Mouse (Mus musculus) embryonic facial prominence, embryonic 11.5 days (tissue): ENCODE measurements around the gene Gm11032. TPM values are rescaled to one million over a fixed set of nuclear protein-coding genes. Genes with fewer than 3 reads are reported as not detected.

Experiments
- ATAC-seq: fragments of 200-750 bp; cut with Nextera tagmentation; replicated peaks from 2 replicates; pipeline ENCODE4 v1.8.0; 2017; ENCODE audit warnings: low read depth; ENCODE audit not compliant: insufficient number of reproducible peaks, low FRiP score, low TSS enrichment
- DNase-seq: peaks from one replicate; pipeline ENCODE4 v3.0.0-alpha.2; 2015; ENCODE audit warnings: low spot score
- H3K27ac ChIP-seq: fragments of 300-500 bp; sonication (generic); replicated peaks from 2 replicates; pipeline ENCODE4 v1.5.1; 2014; ENCODE audit warnings: mild to moderate bottlenecking, low read depth, low read length, control low read depth
- H3K27me3 ChIP-seq: fragments of 300-500 bp; sonication (generic); 2 replicates; pipeline ENCODE4 v1.6.1; 2014; ENCODE audit warnings: mild to moderate bottlenecking, low read length, moderate library complexity, mixed read lengths; ENCODE audit not compliant: control insufficient read depth, insufficient read depth
- H3K36me3 ChIP-seq: fragments of 300-500 bp; sonication (generic); replicated peaks from 2 replicates; pipeline ENCODE4 v1.6.1; 2014; ENCODE audit warnings: low read depth, mild to moderate bottlenecking, low read length, moderate library complexity, mixed read lengths; ENCODE audit not compliant: control insufficient read depth, insufficient read depth
- H3K4me1 ChIP-seq: fragments of 300-500 bp; sonication (generic); 2 replicates; pipeline ENCODE4 v1.6.1; 2014; ENCODE audit warnings: low read length, mixed read lengths; ENCODE audit not compliant: control insufficient read depth, insufficient read depth
- H3K4me2 ChIP-seq: fragments of 300-500 bp; sonication (generic); 2 replicates; pipeline ENCODE4 v1.6.1; 2014; ENCODE audit warnings: low read depth, mild to moderate bottlenecking, control low read depth, low read length, moderate library complexity
- H3K4me3 ChIP-seq: fragments of 300-500 bp; sonication (generic); 2 replicates; pipeline ENCODE4 v1.5.1; 2014; ENCODE audit warnings: low read depth, low read length, control low read depth
- H3K9ac ChIP-seq: fragments of 300-500 bp; sonication (generic); replicated peaks from 2 replicates; pipeline ENCODE4 v1.6.1; 2014; ENCODE audit warnings: mild to moderate bottlenecking, control low read depth, low read length
- H3K9me3 ChIP-seq: fragments of 300-500 bp; sonication (generic); replicated peaks from 2 replicates; pipeline ENCODE4 v1.6.1; 2016; ENCODE audit warnings: mild to moderate bottlenecking, low read length, inconsistent platforms, mixed read lengths; ENCODE audit not compliant: control insufficient read depth
- WGBS: fragments of 180-500 bp; shearing (Covaris S2); extraction: QIAGEN DNeasy Blood & Tissue Kit; methylation state at CpG from one replicate; pipeline ENCODE4 v1.1.7; 2014; 5-methylcytosine and 5-hydroxymethylcytosine counted together
- polyA plus RNA-seq: library from polyadenylated mRNA; unstranded; fragments of >200 nt; fragmentation: Nextera tagmentation; extraction: Ambion mirVana; gene quantifications from 2 replicates; pipeline ENCODE4 v1.2.1, GENCODE M21; 2014

Gene Gm11032
- polyA plus RNA-seq, 1 experiment from 2014 or later = not detected

DNA sequence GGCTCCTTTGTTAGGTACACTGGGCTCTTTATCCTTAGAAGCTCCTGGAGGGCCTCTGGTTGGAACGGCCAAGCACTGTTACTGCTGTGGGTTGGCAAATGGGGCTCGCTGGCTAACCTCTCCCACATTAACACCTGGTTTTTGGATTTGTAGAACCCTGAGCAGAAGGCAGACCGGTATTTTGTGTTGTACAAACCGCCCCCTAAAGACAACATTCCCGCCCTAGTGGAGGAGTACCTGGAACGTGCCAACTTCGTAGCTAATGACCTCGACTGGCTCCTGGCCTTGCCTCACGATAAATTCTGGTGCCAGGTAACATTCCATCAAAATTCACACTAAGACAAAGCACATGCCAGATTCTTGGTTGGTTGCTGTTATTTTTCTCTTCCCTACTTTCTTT, 26.5 kb downstream of the Gm11032 start:
- Histone ChIP-seq H3K27ac (no peak overlapping the region), H3K4me1 (no peaks in the 10 kb centered on the region), H3K9ac (no peak overlapping the region), H3K27me3 (no peaks in the 10 kb centered on the region), H3K9me3 (no peaks in the 10 kb centered on the region), H3K36me3 (peaks cover 5% of the 10 kb centered on the region), H3K4me3 (no peak overlapping the region), H3K4me2 (no peak overlapping the region)
- no peak for ATAC-seq
- DNase-seq = no peak
- WGBS = 88% methylated on average over 9 of the region's 9 CpGs

DNA sequence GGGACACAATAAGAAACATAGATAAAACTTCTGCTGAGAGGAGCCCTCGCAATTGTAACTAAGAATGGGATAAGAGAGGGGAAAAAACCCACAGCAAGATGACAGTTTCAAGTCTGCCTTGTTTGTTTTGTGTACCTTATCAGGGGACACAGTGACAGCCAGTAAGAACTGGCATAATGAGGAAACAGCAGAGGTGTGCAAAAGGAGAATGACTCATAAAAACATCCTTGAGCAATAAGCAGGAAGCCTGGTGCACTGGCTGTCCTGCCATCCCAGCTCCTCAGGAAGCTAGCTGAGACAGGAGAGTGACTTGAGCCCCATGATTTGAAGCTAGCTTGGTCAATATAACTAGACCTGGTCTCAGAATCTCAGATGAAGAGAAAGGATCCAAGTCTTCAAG, 40.0 kb downstream of the Gm11032 start:
- no peak overlapping the region for H3K4me2 ChIP-seq
- no peaks in the 10 kb centered on the region for H3K27me3 ChIP-seq
- no peak for ATAC-seq
- H3K9me3 ChIP-seq = no peaks in the 10 kb centered on the region
- H3K9ac ChIP-seq = no peak overlapping the region
- no peak for DNase-seq
- H3K27ac ChIP-seq = no peak overlapping the region
- H3K4me3 ChIP-seq = no peak overlapping the region
- no peaks in the 10 kb centered on the region; the same call in 1 of the 2 replicates for H3K36me3 ChIP-seq
- WGBS = 90% methylated on average over 1 of the region's 1 CpGs
- no peaks in the 10 kb centered on the region for H3K4me1 ChIP-seq

DNA sequence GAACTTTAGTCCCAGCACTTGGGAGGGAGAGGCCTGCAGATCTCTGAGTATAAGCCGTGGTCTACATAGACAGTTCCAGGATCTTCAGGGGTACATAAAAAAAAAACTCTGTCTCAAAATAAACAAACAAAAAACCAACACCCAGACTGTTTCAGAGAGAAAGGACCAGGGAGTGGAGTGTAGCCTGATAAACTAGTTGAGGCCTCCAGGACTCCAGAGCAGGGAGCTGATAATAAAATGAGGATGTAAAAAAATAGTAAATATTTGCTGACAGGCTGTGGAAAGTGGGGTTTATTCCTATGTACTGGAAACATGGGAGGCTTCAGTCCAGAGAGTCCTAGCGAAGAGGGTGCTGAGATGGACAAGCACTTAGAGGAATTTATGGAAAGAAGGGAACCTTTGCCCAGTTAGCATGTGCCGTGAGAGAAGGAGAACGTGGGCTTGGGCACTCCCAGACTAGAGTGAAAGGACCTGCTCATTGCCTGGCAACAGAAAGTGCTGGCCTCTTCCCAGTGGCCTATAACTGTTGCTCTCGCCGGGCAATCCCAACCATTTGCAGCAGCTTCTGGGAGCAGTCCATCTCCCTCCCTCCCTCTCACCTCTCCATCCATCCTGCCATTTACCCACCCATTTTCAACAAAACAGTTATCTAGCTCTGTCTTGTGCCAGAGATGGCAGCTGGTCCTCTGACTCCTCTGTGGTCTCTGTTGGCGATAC, 40.6 kb downstream of the Gm11032 start:
- H3K9ac ChIP-seq = no peak overlapping the region
- no peaks in the 10 kb centered on the region for H3K27me3 ChIP-seq
- DNase-seq (no peak), ATAC-seq (no peak)
- no peak overlapping the region for H3K4me3 ChIP-seq
- H3K4me1 ChIP-seq = no peaks in the 10 kb centered on the region
- no peaks in the 10 kb centered on the region; the same call in 1 of the 2 replicates for H3K36me3 ChIP-seq
- no peak overlapping the region for H3K27ac ChIP-seq
- WGBS = 84% methylated on average over 7 of the region's 7 CpGs
- no peak overlapping the region for H3K4me2 ChIP-seq
- no peaks in the 10 kb centered on the region for H3K9me3 ChIP-seq

DNA sequence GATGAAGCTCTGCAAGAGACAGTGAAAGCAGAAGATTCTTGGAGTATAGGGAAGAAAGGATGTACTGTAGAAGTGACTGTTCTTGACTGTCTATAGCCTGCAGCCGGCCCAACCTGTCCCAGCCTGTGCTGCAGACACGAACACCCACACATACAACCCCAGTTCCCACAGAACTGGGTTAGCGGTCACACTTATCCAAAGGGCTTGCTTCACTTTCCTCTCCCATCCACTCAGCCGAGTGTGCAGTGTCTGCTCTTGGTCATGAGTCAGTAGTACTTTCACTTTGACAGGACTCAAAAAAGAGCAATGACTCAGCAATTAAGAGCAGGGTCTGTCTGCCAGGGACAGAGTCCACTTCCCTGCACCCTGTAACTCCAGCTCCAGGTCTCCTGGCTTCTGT, 41.5 kb downstream of the Gm11032 start:
- H3K4me3 ChIP-seq = no peak overlapping the region

DNA sequence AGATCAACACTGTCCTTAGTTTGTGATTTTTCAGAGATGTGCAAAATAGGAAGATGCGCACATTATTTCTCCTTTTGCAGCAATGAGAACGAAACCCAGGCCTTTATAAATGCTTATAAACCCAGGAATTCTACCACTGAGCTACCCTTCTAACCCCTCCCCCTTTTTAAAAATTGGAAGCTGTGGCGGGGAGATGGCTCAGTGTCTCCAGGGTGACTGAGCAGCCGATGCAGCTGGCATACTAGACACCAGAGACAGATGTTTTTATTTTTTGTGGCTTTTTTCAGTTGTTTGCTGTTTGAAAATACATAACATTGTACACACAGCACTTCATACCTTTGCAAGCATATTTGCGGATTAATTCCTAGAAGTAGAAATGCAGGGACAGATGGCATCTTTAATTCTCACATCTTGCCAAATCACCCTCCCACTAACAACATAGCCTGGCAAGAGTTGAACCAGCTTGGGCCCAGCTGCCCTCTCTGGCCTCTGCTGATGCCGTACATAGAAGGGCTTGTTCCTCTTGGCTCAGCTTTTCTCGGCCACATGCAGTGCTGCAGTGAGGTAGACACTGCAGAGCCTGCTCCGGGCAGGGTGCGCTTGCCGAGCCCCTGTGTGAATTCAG, 42.1 kb downstream of the Gm11032 start:
- Histone ChIP-seq H3K4me1 (no peaks in the 10 kb centered on the region), H3K4me2 (no peak overlapping the region), H3K9me3 (no peaks in the 10 kb centered on the region), H3K36me3 (no peaks in the 10 kb centered on the region; the same call in 1 of the 2 replicates), H3K4me3 (no peak overlapping the region), H3K27me3 (no peaks in the 10 kb centered on the region), H3K27ac (no peak overlapping the region), H3K9ac (no peak overlapping the region)
- ATAC-seq (no peak), DNase-seq (no peak)
- WGBS = 89% methylated on average over 10 of the region's 10 CpGs

More for the DNA sequence above, 41.5 kb downstream of the Gm11032 start:
- no peaks in the 10 kb centered on the region for H3K27me3 ChIP-seq
- no peaks in the 10 kb centered on the region; the same call in 1 of the 2 replicates for H3K36me3 ChIP-seq
- no peak overlapping the region for H3K27ac ChIP-seq
- H3K9me3 ChIP-seq = no peaks in the 10 kb centered on the region
- no peak for DNase-seq
- H3K9ac ChIP-seq = no peak overlapping the region
- H3K4me1 ChIP-seq = no peaks in the 10 kb centered on the region
- ATAC-seq = no peak
- H3K4me2 ChIP-seq = no peak overlapping the region
- WGBS = 82% methylated on average over 4 of the region's 4 CpGs

DNA sequence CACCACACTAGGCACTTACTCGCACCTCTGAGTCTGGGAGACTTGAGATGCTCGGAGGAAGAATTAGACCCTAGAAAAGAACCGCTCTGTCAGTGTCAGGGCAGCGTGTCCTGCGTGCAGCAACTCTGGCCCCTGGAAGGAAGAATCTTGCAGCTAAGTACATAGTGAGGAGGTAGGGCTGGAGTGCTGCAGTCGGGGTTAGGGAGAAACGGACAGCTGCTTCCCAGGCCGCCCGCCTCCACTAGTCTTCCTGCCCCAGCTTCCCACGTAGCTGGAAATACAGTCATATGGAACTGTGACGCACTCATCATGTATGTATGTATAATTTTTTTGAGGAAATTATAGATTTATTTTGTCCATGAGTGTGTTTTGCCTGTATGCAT, 42.6 kb downstream of the Gm11032 start:
- DNase-seq = no peak
- no peaks in the 10 kb centered on the region; the same call in 1 of the 2 replicates for H3K36me3 ChIP-seq
- no peaks in the 10 kb centered on the region for H3K4me1 ChIP-seq
- H3K27me3 ChIP-seq = no peaks in the 10 kb centered on the region
- no peak for ATAC-seq
- no peak overlapping the region for H3K9ac ChIP-seq
- 91% methylated on average over 11 of the region's 11 CpGs for WGBS
- H3K4me3 ChIP-seq = no peak overlapping the region
- no peaks in the 10 kb centered on the region for H3K9me3 ChIP-seq
- no peak overlapping the region for H3K27ac ChIP-seq
- H3K4me2 ChIP-seq = no peak overlapping the region

Other genes starting within 250 kb of the Gm11032 start
- gene Hormad2, start 179.0 kb upstream of the Gm11032 start, polyA plus RNA-seq = 0.56 TPM in 2 replicates
- 26.8 and 27.5 TPM in 2 replicates for gene Mtmr3, start 25.2 kb upstream of the Gm11032 start, polyA plus RNA-seq
- 36.6 and 37.0 TPM in 2 replicates for gene Ascc2, start 17.7 kb downstream of the Gm11032 start, polyA plus RNA-seq
- gene Uqcr10, start 84.3 kb downstream of the Gm11032 start, polyA plus RNA-seq = 564 and 590 TPM in 2 replicates
- gene Zmat5, start 84.6 kb downstream of the Gm11032 start, polyA plus RNA-seq = 66.4 and 66.6 TPM in 2 replicates
- gene Cabp7, start 126.7 kb downstream of the Gm11032 start, polyA plus RNA-seq = 0.28 and 0.43 TPM in 2 replicates
- gene Nf2, start 229.5 kb downstream of the Gm11032 start, polyA plus RNA-seq = 52.1 and 52.3 TPM in 2 replicates